Mouse (Mus musculus): ENCODE data around the gene U2af1. TPM values are rescaled to one million over a fixed set of nuclear protein-coding genes. Genes with fewer than 3 reads are reported as not detected.

U2af1 gene
- polyA plus RNA-seq, 1 experiment from 2014 or later = 145 TPM

DNA sequence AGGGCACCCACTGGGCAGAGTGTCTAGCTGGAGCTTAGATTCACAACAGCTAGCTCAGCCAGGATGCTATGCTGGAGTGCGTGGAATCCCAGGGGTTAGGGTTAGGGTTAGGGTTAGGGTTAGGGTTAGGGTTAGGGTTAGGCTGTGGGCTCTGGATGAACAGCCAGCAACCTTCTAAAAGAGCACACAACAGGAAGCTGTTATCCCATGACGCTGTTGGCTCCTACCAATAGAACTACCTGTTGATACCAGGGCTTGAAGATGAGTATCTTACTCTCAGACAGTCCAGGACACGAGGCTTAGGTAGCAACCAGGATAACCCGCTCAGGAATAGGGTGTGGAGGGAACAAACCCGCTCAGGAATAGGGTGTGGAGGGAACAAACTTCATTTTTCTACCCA, 34.2 kb upstream of the U2af1 start:
- Histone ChIP-seq H3K27ac (ENCODE audit: low read depth, low read length) (peak overlapping the region; percentile 18; the same call in 1 of the 2 replicates), H3K4me1 (ENCODE audit: control insufficient read depth, insufficient read depth, low read length) (peaks cover 12% of the 10 kb centered on the region), H3K27me3 (ENCODE audit: control insufficient read depth, insufficient read depth, low read length) (no peaks in the 10 kb centered on the region), H3K36me3 (ENCODE audit: control insufficient read depth, insufficient read depth, low read length) (no peaks in the 10 kb centered on the region), H3K4me3 (ENCODE audit: low read depth, low read length) (no peak overlapping the region), H3K9ac (ENCODE audit: low read depth, low read length) (0 out of 2 replicates have a peak overlapping the region, but pooled peaks have one; percentile 12), H3K4me2 (peak overlapping the region; percentile 57), H3K9me3 (replicated peaks; ENCODE audit: control insufficient read depth, low read length) (no peaks in the 10 kb centered on the region)
- no peak for ATAC-seq (replicated peaks; ENCODE audit: insufficient number of reproducible peaks, low FRiP score, low TSS enrichment)
- WGBS (ENCODE audit: insufficient replicate concordance) = 39% methylated on average over 5 of the region's 5 CpGs

DNA sequence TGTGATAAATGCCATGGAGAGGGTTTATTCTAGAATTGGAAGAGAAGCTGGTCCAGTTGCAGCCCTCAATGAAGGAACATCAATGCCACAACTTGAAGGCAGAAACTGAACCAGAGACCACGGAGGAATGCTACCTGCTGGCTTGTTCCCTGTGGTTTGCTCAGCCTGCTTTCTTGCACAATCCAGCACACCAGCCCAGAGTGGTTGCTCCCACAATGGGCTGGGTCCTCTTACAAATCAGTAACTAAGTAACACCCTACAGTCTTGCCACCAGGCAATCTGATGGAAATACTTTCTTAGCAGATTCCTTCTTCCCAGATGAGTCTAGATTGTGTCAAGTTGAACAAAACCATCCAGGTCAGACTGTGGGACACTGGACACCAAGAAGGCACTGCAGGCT, 30.9 kb upstream of the U2af1 start:
- no peaks in the 10 kb centered on the region for H3K36me3 ChIP-seq (ENCODE audit: control insufficient read depth, insufficient read depth, low read length)
- H3K9me3 ChIP-seq (replicated peaks; ENCODE audit: control insufficient read depth, low read length) = no peaks in the 10 kb centered on the region
- H3K9ac ChIP-seq (ENCODE audit: low read depth, low read length) = no peak overlapping the region
- peaks cover 22% of the 10 kb centered on the region for H3K4me1 ChIP-seq (ENCODE audit: control insufficient read depth, insufficient read depth, low read length)
- 69% methylated on average over 1 of the region's 1 CpGs for WGBS (ENCODE audit: insufficient replicate concordance)
- H3K27ac ChIP-seq (ENCODE audit: low read depth, low read length) = no peak overlapping the region
- no peak overlapping the region for H3K4me2 ChIP-seq
- H3K27me3 ChIP-seq (ENCODE audit: control insufficient read depth, insufficient read depth, low read length) = no peaks in the 10 kb centered on the region
- no peak for ATAC-seq (replicated peaks; ENCODE audit: insufficient number of reproducible peaks, low FRiP score, low TSS enrichment)
- no peak overlapping the region for H3K4me3 ChIP-seq (ENCODE audit: low read depth, low read length)

DNA sequence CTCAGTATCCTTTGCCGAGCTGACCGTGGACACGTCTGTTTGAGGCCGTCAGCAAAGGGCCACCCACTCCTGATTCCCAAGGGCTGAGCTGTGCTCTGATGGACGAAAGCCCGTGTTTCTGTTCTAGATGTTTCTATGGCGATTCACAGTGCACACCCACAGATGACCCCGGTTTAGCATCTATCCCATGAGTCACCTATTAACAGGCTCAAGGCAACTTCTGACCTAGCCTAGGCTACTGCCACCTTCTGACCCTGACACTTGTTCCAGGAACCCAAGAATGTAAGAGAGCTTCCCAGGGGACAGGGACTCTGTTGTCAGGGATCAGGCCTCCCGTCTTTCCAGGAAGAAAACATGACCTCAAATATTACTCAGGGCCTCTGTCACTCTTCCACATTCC, 29.4 kb upstream of the U2af1 start:
- no peak overlapping the region for H3K27ac ChIP-seq (ENCODE audit: low read depth, low read length)
- no peaks in the 10 kb centered on the region for H3K9me3 ChIP-seq (replicated peaks; ENCODE audit: control insufficient read depth, low read length)
- H3K4me3 ChIP-seq (ENCODE audit: low read depth, low read length) = no peak overlapping the region
- H3K9ac ChIP-seq (ENCODE audit: low read depth, low read length) = no peak overlapping the region
- peaks cover 16% of the 10 kb centered on the region for H3K4me1 ChIP-seq (ENCODE audit: control insufficient read depth, insufficient read depth, low read length)
- no peaks in the 10 kb centered on the region for H3K36me3 ChIP-seq (ENCODE audit: control insufficient read depth, insufficient read depth, low read length)
- ATAC-seq (replicated peaks; ENCODE audit: insufficient number of reproducible peaks, low FRiP score, low TSS enrichment) = no peak
- 77% methylated on average over 9 of the region's 9 CpGs for WGBS (ENCODE audit: insufficient replicate concordance)
- no peak overlapping the region for H3K4me2 ChIP-seq
- H3K27me3 ChIP-seq (ENCODE audit: control insufficient read depth, insufficient read depth, low read length) = 0 out of 2 replicates have a peak, but pooled peaks cover 3% of the 10 kb centered on the region

DNA sequence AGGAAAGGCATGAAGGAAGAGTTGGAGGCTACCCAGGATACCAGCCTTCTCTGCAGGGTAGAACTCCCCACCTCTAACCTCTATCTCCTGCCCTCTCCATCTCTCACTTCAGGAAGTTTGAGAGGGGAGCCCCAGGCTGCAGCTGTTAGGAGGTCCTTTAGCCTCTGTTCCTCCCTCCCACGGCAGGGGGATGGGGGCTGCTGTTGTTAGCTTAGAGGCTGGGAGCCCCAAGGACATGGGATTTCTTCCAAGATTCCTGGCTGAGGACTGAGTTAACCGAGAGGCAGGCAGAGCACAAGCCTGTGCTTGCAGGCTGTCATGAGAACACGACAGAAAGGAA, 27.5 kb upstream of the U2af1 start:
- no peak overlapping the region for H3K4me3 ChIP-seq (ENCODE audit: low read depth, low read length)
- H3K27me3 ChIP-seq (ENCODE audit: control insufficient read depth, insufficient read depth, low read length) = 0 out of 2 replicates have a peak, but pooled peaks cover 3% of the 10 kb centered on the region
- ATAC-seq (replicated peaks; ENCODE audit: insufficient number of reproducible peaks, low FRiP score, low TSS enrichment) = no peak
- H3K9me3 ChIP-seq (replicated peaks; ENCODE audit: control insufficient read depth, low read length) = no peaks in the 10 kb centered on the region
- no peak overlapping the region; the same call in 1 of the 2 replicates for H3K27ac ChIP-seq (ENCODE audit: low read depth, low read length)
- H3K4me1 ChIP-seq (ENCODE audit: control insufficient read depth, insufficient read depth, low read length) = peaks cover 9% of the 10 kb centered on the region
- no peak overlapping the region for H3K4me2 ChIP-seq
- H3K36me3 ChIP-seq (ENCODE audit: control insufficient read depth, insufficient read depth, low read length) = no peaks in the 10 kb centered on the region
- WGBS (ENCODE audit: insufficient replicate concordance) = 31% methylated on average over 3 of the region's 3 CpGs
- H3K9ac ChIP-seq (ENCODE audit: low read depth, low read length) = no peak overlapping the region

DNA sequence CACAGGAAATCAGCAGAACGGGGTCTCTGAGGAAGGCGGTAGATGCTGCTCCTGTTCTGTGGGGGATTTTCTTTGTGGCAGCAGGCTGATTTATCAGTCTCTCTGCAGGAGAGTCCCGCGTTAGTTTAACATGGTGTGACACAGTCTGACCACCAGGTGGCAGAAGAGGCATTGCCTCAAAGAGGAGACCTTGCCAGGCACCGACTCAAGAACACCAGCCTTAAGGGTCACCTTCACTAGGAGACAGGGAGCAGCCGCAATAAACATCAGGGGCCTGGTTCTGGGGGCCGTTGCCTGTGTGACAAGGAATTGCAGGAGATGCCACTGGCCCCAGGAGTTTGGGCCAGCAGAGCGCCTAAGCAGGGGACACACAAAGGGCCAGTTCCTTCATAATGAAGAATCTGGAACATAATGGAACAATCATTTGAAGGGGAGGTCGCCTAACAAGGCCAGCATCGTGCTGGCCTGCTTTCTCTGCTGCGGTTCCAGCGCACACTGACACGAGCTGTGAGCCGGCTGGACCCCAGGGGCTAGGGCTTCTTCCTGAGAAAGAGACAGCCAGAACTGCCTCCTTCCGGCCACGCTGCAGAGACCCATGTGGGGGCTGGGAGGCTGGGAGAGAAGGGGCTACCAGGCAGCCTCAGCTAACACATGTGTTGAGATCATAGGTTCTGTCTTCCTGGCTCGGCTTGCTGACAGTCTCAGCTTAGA, 27.0 kb upstream of the U2af1 start:
- Histone ChIP-seq H3K27me3 (ENCODE audit: control insufficient read depth, insufficient read depth, low read length) (0 out of 2 replicates have a peak, but pooled peaks cover 3% of the 10 kb centered on the region), H3K27ac (ENCODE audit: low read depth, low read length) (peak overlapping the region; percentile 79), H3K4me3 (ENCODE audit: low read depth, low read length) (no peak overlapping the region), H3K4me2 (peak overlapping the region; percentile 42), H3K4me1 (ENCODE audit: control insufficient read depth, insufficient read depth, low read length) (peaks cover 9% of the 10 kb centered on the region), H3K9ac (ENCODE audit: low read depth, low read length) (peak overlapping the region; percentile 67; the same call in 1 of the 2 replicates), H3K9me3 (replicated peaks; ENCODE audit: control insufficient read depth, low read length) (no peaks in the 10 kb centered on the region), H3K36me3 (ENCODE audit: control insufficient read depth, insufficient read depth, low read length) (no peaks in the 10 kb centered on the region)
- peak; percentile 37; the same call in 1 of the 2 replicates for ATAC-seq (replicated peaks; ENCODE audit: insufficient number of reproducible peaks, low FRiP score, low TSS enrichment)
- WGBS (ENCODE audit: insufficient replicate concordance) = 15% methylated on average over 17 of the region's 17 CpGs

DNA sequence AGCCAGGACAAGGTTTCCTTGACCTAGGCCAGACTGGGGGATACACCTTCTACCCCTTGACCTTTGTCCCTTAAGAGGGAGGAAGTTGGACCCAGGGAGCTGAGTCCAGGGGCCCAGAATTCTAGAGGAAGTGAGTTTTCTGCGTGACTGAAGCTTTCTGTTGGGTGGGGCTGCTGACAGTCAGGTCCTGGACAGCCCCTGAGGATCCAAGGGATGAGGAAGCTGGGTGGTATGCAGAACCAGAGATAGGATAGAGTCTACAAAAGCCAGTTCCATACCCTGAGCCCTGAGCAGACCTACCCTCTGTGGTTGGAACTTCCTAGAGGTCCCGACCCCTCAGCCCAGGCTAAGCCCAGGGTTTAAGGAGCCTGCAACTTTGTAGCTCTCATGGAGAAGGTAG, 21.8 kb upstream of the U2af1 start:
- no peak overlapping the region for H3K27ac ChIP-seq (ENCODE audit: low read depth, low read length)
- no peak overlapping the region for H3K4me2 ChIP-seq
- no peak for ATAC-seq (replicated peaks; ENCODE audit: insufficient number of reproducible peaks, low FRiP score, low TSS enrichment)
- H3K9ac ChIP-seq (ENCODE audit: low read depth, low read length) = no peak overlapping the region
- H3K27me3 ChIP-seq (ENCODE audit: control insufficient read depth, insufficient read depth, low read length) = peaks cover 6% of the 10 kb centered on the region; the same call in 1 of the 2 replicates
- WGBS (ENCODE audit: insufficient replicate concordance) = 42% methylated on average over 2 of the region's 2 CpGs
- H3K4me1 ChIP-seq (ENCODE audit: control insufficient read depth, insufficient read depth, low read length) = no peaks in the 10 kb centered on the region; the same call in 1 of the 2 replicates
- H3K36me3 ChIP-seq (ENCODE audit: control insufficient read depth, insufficient read depth, low read length) = no peaks in the 10 kb centered on the region
- H3K4me3 ChIP-seq (ENCODE audit: low read depth, low read length) = no peak overlapping the region
- H3K9me3 ChIP-seq (replicated peaks; ENCODE audit: control insufficient read depth, low read length) = no peaks in the 10 kb centered on the region

DNA sequence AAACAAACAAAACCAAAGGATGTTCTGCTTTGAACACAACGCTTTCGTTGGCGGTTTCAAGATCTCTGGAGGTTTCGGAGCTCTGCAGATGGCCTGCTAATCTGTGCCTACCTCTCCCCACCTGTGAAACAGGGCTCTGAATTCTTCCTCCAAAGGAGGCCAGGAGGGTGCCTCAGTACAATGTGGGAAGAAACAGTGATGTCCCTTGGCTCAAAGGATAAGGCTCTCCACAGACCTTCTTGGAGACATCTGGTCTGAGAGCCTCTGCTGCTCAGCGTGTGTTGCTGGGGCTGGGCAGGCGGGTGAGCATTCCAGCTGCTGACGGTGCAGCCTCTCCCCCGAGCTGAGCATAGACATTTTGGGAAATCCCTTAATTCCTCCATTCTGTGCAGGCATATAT, 18.8 kb upstream of the U2af1 start, which contains the start of gene Cryaa:
TSS of gene Cryaa (plus strand) at position 301 of the 400 bp plus-strand sequence.
- ATAC-seq (replicated peaks; ENCODE audit: insufficient number of reproducible peaks, low FRiP score, low TSS enrichment) = no peak
- Histone ChIP-seq H3K9ac (ENCODE audit: low read depth, low read length) (no peak within 1 kb of the TSS), H3K4me1 (ENCODE audit: control insufficient read depth, insufficient read depth, low read length) (no peaks in the 10 kb centered on the region), H3K27me3 (ENCODE audit: control insufficient read depth, insufficient read depth, low read length) (peaks cover 4% of the 10 kb centered on the region; the same call in 1 of the 2 replicates), H3K36me3 (ENCODE audit: control insufficient read depth, insufficient read depth, low read length) (no peaks in the 10 kb centered on the region), H3K4me3 (ENCODE audit: low read depth, low read length) (no peak within 1 kb of the TSS), H3K9me3 (replicated peaks; ENCODE audit: control insufficient read depth, low read length) (no peaks in the 10 kb centered on the region), H3K27ac (ENCODE audit: low read depth, low read length) (no peak within 1 kb of the TSS), H3K4me2 (no peak within 1 kb of the TSS)
- 66% methylated on average over 8 of the region's 8 CpGs for WGBS (ENCODE audit: insufficient replicate concordance)

DNA sequence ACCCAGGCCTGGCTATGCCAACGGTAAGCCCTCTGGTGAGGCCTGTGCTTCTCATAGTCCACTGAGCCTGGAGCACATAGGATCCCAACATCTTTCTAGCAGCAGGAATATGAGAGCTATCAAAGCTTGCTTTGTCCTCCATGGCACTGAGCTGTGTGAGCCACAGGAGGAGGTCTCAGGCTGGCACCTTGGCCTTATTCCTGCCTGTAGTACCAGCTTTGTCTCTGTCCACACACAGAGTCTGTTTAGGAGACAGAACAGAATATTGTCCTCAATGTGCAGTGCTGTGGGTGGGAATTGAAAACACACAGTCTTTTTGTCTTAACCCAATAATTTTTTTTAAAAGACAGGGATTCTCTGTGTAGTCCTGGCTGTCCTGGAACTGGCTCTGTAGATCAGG, 15.7 kb upstream of the U2af1 start:
- Histone ChIP-seq H3K4me1 (ENCODE audit: control insufficient read depth, insufficient read depth, low read length) (no peaks in the 10 kb centered on the region), H3K27me3 (ENCODE audit: control insufficient read depth, insufficient read depth, low read length) (peaks cover 4% of the 10 kb centered on the region; the same call in 1 of the 2 replicates), H3K4me3 (ENCODE audit: low read depth, low read length) (no peak overlapping the region), H3K36me3 (ENCODE audit: control insufficient read depth, insufficient read depth, low read length) (no peaks in the 10 kb centered on the region), H3K4me2 (no peak overlapping the region), H3K9me3 (replicated peaks; ENCODE audit: control insufficient read depth, low read length) (no peaks in the 10 kb centered on the region), H3K27ac (ENCODE audit: low read depth, low read length) (no peak overlapping the region), H3K9ac (ENCODE audit: low read depth, low read length) (no peak overlapping the region)
- ATAC-seq (replicated peaks; ENCODE audit: insufficient number of reproducible peaks, low FRiP score, low TSS enrichment) = no peak
- 74% methylated on average over 1 of the region's 1 CpGs for WGBS (ENCODE audit: insufficient replicate concordance)

DNA sequence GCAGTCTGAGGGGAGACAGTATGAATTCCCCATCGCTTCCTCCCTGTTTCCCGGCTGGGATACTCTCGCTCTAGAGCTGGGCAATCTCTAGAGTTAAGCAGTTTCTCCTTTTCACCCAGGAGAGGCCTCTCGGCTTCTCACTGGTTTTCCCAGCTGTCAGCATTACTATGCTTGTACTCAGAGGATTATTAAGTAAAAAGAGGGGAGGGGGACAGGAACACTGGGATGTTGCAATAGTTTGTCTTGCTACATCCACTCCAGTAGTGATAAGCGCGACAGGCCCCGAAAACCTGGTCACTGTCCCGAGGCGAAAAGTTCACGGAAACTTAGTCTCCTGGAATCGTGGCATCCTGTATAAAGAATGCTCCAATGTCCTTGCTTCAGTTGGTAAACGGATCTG, 13.6 kb upstream of the U2af1 start:
- H3K36me3 ChIP-seq (ENCODE audit: control insufficient read depth, insufficient read depth, low read length) = no peaks in the 10 kb centered on the region
- no peak overlapping the region for H3K4me3 ChIP-seq (ENCODE audit: low read depth, low read length)
- no peak overlapping the region for H3K4me2 ChIP-seq
- H3K27ac ChIP-seq (ENCODE audit: low read depth, low read length) = no peak overlapping the region
- no peaks in the 10 kb centered on the region for H3K9me3 ChIP-seq (replicated peaks; ENCODE audit: control insufficient read depth, low read length)
- ATAC-seq (replicated peaks; ENCODE audit: insufficient number of reproducible peaks, low FRiP score, low TSS enrichment) = no peak
- no peak overlapping the region for H3K9ac ChIP-seq (ENCODE audit: low read depth, low read length)
- H3K4me1 ChIP-seq (ENCODE audit: control insufficient read depth, insufficient read depth, low read length) = no peaks in the 10 kb centered on the region
- 84% methylated on average over 12 of the region's 12 CpGs for WGBS (ENCODE audit: insufficient replicate concordance)
- H3K27me3 ChIP-seq (ENCODE audit: control insufficient read depth, insufficient read depth, low read length) = no peaks in the 10 kb centered on the region

All from heart, embryonic 11.5 days (tissue).